Mouse (Mus musculus): ENCODE results near the gene Shtn1.

The Shtn1 gene

DNA sequence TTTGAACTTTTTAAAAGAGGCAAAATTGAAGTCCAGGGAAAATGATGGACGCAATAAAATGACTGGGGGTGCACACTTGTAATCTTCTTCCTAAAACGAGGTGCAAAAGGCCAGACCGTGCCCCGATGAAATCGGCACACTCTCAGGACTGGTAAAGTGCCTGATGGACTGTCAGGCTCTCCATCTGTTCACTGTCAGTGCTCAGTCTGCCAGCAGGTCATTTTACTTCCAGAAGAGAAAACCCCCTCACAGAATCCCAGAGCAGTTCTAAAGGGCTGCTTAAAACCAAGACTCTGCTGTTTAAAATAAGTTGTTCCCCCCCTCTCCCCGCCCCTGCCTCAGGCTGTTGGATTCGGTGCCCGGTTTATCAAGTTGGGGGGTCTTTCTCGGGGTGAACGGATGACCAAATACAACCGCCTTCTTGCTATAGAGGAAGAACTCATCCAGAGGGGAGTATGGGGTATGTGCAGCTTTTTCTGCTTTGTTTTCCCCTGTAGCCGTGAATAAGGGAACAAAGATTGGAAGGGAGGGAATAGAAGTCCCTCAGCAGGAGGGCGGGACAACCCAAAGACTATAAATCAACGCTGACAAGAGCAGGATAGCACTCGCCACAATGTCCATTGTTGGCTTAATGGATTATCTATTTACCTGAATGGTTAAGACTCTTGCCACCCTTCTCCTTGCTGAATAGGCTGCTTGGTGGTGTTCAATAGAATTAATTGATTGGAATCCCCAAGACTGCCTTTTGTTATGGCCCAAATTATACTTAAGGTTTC lies 107.0 kb downstream of the Shtn1 start:
- DNase-seq (ENCODE audit: low spot score), result no peak

GRCm38 (mm10) chr19:58963011-58963410 lies 112.9 kb downstream of the Shtn1 start:
- no peak for DNase-seq (ENCODE audit: low spot score)

DNA sequence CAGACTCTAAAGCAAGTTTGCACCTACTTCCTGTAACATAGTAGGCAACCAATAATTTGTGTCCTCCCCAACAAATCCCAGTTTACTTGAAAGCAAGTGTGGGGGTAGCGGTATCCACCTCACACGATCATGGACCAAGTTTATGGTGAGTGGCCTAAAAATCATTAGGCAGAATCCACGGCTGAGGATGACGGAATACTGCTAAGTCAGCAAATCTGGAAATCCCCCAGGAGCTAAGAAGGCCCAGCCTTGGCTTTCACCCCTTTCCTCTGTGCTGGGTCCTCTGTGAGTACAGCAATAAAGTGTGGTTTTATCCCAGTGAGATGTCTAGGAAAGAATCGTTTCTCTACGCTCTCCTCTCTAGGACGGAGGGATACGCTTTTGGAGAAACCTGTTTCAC lies 121.1 kb downstream of the Shtn1 start:
- no peak for DNase-seq (ENCODE audit: low spot score)

DNA sequence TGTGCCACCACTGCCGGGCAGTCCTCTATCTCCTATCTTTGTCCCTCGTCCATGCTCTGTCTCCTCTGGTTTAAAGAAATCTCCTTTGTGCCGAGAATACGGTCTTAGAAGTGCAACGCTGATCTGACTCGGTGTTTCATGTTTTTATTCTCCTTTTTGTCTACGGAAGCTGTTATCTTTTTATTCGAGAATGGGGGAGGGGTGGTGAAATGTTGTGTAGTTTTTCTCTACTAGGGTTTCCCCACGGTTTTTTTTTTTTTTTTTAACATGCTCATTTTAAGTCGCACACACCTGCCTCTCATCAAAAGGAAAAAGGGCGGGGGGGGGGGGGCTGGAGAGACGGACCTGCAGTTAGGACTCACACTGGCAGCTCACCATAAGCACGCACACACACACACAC lies 123.7 kb downstream of the Shtn1 start:
- no peak for DNase-seq (ENCODE audit: low spot score)

- no peak for DNase-seq (ENCODE audit: low spot score)
Measured at GRCm38 (mm10) chr19:58951521-58951920, 124.4 kb downstream of the Shtn1 start.

DNA sequence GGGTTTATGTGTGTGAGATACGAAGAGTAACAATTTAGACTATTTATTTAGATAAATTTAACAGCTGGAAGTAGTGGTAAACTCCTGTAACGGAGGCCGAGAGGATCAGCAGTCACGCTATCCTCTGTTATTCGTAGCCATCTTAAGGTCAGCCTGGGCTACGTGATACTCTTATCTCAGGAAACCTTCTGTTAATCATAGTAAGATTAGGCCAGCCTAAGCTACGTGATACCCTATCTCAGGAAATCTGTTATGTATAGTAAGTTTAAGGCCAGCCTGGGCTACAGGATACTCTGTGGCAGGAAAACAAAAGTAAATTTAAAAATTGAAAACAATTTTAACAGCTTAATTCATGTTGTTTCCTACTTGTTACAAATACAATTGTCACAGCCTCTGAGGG lies 129.9 kb downstream of the Shtn1 start:
- DNase-seq (ENCODE audit: low spot score), result no peak

- peak; percentile 98 for DNase-seq (ENCODE audit: low spot score)
Measured at GRCm38 (mm10) chr19:58942841-58943828, 132.8 kb downstream of the Shtn1 start, which contains the start of the genes Eno4 and Hspa12a. Gene Eno4, plus strand, starts transcription at chr19:58943425. Gene Hspa12a, minus strand, starts transcription at chr19:58943654.

DNA sequence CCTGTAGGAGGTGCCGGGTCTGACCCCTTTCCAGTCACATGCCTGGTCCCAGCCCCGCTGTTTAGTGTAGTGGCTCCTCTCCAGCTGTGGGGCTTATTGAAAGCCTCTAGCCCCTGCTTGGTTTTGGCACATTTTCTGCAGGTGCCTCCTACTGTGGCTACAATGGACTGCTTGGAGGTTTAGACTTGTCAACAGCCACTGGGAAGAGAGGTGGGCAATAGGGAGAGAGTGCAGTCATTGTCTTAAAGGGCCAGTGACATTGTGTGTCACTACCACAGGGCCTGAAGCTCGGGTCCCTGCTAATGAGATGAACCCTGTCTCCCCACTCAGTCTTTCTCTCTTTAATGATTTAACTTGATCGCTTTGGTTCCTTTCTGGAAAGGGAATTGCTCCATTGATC lies 142.8 kb downstream of the Shtn1 start:
- DNase-seq (ENCODE audit: low spot score), result no peak

DNA sequence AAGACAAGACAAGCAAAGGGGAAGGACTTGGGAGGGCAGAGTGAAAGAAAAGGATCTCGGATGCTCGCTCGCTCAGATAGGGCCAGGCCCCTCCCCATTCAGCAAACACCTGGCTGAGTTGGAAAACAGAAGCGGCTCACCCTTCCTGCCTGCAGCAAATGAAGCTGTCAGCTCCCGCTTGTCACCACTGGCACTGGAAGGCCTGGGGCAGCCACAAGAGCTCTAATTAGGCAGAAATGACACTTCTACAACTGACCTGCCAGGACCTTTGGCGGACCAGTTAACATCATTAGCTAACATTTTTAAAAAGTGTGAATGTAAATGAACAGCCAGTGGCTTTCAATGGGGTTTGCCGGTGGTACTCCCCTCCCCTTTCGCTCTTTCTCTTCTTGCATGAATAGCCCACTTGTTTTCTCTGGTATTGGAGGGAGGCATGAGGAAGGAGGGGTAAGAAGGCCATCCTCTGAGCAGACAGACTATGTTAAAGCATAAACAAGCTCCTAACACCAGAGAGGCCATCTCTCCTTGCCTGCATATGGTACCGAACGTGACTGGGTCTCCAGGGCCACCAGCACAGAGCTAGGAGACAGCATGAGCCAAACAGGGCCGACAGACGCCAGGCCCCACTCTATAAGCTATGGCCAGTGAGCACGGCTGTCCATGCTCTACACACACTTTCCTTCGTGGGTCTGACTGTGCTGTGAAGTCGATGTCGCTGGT lies 144.7 kb downstream of the Shtn1 start:
- no peak for DNase-seq (ENCODE audit: low spot score)
